Mouse (Mus musculus) ES-E14 (cell line): ENCODE measurements around the gene Prr5l. TPM values are rescaled to one million over a fixed set of nuclear protein-coding genes. Genes with fewer than 3 reads are reported as not detected.

Source experiments
- DNase-seq: peaks from one replicate; pipeline ENCODE4 v3.0.0-alpha.2; 2013; ENCODE audit warnings: low read depth, low spot score
- H3K27ac ChIP-seq: 2 replicates; pipeline ENCODE4 v1.5.1; 2012; ENCODE audit warnings: low read depth, mild to moderate bottlenecking, low read length, moderate library complexity, mixed read lengths; ENCODE audit not compliant: poor library complexity, insufficient read depth, severe bottlenecking
- H3K36me3 ChIP-seq: 2 replicates; pipeline ENCODE4 v1.6.1; 2012; ENCODE audit warnings: mild to moderate bottlenecking, low read length, moderate library complexity, mixed read lengths; ENCODE audit not compliant: control insufficient read depth, poor library complexity, insufficient read depth, severe bottlenecking
- H3K4me1 ChIP-seq, 2 experiments: fragments of 150-350 bp in 1 of 2; sonication (generic) in 1 of 2; 2 replicates each; pipeline ENCODE4 v1.6.1; 2012; ENCODE audit warnings: low read length in 2 of 2, mild to moderate bottlenecking in 1 of 2, mixed read lengths in 1 of 2; ENCODE audit not compliant: control insufficient read depth in 2 of 2, insufficient read depth in 2 of 2, poor library complexity in 1 of 2
- H3K4me3 ChIP-seq, 2 experiments: fragments of 150-350 bp in 1 of 2; sonication (generic) in 1 of 2; 2 replicates each; pipeline ENCODE4 v1.5.1; 2012; ENCODE audit warnings: low read length in 2 of 2, low read depth in 1 of 2, mild to moderate bottlenecking in 1 of 2, mixed read lengths in 1 of 2; ENCODE audit not compliant: insufficient read depth in 1 of 2, poor library complexity in 1 of 2, severe bottlenecking in 1 of 2
- H3K9ac ChIP-seq: 2 replicates; pipeline ENCODE4 v1.6.1; 2012; ENCODE audit warnings: low read depth, mild to moderate bottlenecking, low read length, mixed read lengths; ENCODE audit not compliant: poor library complexity, insufficient read depth, severe bottlenecking
- H3K9me3 ChIP-seq: fragments of 150-350 bp; sonication (generic); 2 replicates; pipeline ENCODE4 v1.6.1; 2012; ENCODE audit warnings: low read depth, mild to moderate bottlenecking, low read length; ENCODE audit not compliant: control insufficient read depth, insufficient read depth
- CHD2 ChIP-seq: IDR thresholded peaks from 2 replicates; pipeline ENCODE4 v1.6.1; 2014; ENCODE audit warnings: mild to moderate bottlenecking, low read depth, low read length, inconsistent platforms
- HCFC1 ChIP-seq: IDR thresholded peaks from 2 replicates; pipeline ENCODE4 v1.6.1; 2012; ENCODE audit warnings: low read length, inconsistent platforms, borderline replicate concordance; ENCODE audit not compliant: insufficient read depth
- MAFK ChIP-seq: IDR thresholded peaks from 2 replicates; pipeline ENCODE4 v1.6.1; 2014; ENCODE audit warnings: mild to moderate bottlenecking, low read depth, low read length, inconsistent platforms; ENCODE audit not compliant: insufficient read depth
- ZC3H11A ChIP-seq: IDR thresholded peaks from 2 replicates; pipeline ENCODE4 v1.6.1; 2012; ENCODE audit warnings: low read depth, mild to moderate bottlenecking, inconsistent platforms, low read length, borderline replicate concordance
- ZNF384 ChIP-seq: IDR thresholded peaks from 2 replicates; pipeline ENCODE4 v1.6.1; 2012; ENCODE audit warnings: low read depth, low read length, inconsistent platforms
- in situ Hi-C, 2 experiments: fragments of 600-800 bp; cut with MboI; formaldehyde crosslinking; loops; one replicate each; pipeline ENCODE4 v1.15.1; 2025; ENCODE audit warnings: low sequenced_read_pairs in 2 of 2, inconsistent platforms in 1 of 2; ENCODE audit not compliant: unreplicated experiment in 2 of 2
- total RNA-seq: library from RNA; depleted of rRNA; stranded (reverse); fragments of 300-350 nt; gene quantifications from 2 replicates; pipeline ENCODE4 v1.2.3, GENCODE M21; 2012

Prr5l gene
- total RNA-seq, 1 experiment: 4.5 TPM

GRCm38 (mm10) chr2:101834816-101835523, 47.9 kb downstream of the Prr5l start:
- peaks cover 0 to 6% of the 10 kb centered on the region in 2 experiments; a peak in 1 of 4 replicates for H3K4me1 ChIP-seq
- no peaks in the 10 kb centered on the region for H3K9me3 ChIP-seq
- TF ChIP-seq ZNF384 (no peak), HCFC1 (no peak), ZC3H11A (no peak), MAFK (no peak), CHD2 (no peak)
- no peaks in the 10 kb centered on the region for H3K36me3 ChIP-seq
- H3K9ac ChIP-seq: no peak overlapping the region
- no peak for DNase-seq
- in situ Hi-C loops: no loop called here
- H3K4me3 ChIP-seq: no peak overlapping the region
- H3K27ac ChIP-seq: no peak overlapping the region

DNA sequence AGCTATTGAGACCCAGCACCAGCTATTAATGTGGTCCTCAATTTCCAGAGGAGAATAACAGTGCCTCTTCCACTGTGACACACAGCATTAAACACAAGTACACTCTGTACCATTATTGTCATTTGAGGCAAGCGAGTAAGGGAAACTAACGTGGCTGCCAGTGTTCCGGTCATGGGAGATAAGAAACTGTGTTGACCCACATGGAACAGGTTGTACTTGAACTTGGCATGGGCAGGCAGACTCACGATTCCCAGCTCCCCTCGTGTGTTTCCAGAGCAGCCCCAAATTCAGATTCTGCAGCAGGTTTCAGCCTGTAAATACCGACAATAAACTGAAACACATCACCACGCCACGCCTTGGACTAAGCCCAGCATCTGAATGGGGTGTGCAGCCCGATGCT, 50.5 kb downstream of the Prr5l start:
- no peaks in the 10 kb centered on the region for H3K9me3 ChIP-seq
- in situ Hi-C loops: no loop called here
- DNase-seq: no peak

GRCm38 (mm10) chr2:101831851-101832250, 51.0 kb downstream of the Prr5l start:
- Histone ChIP-seq H3K9me3 (no peaks in the 10 kb centered on the region), H3K4me3 (no peak overlapping the region), H3K27ac (no peak overlapping the region), H3K36me3 (no peaks in the 10 kb centered on the region), H3K4me1 (peaks cover 0 to 10% of the 10 kb centered on the region in 2 experiments; a peak in 1 of 4 replicates), H3K9ac (no peak overlapping the region)
- in situ Hi-C loops: no loop called here
- TF ChIP-seq MAFK (no peak), ZC3H11A (no peak), HCFC1 (no peak), ZNF384 (no peak), CHD2 (no peak)
- DNase-seq: no peak

More for the DNA sequence above, 50.5 kb downstream of the Prr5l start:
- H3K36me3 ChIP-seq: no peaks in the 10 kb centered on the region
- peaks cover 0 to 10% of the 10 kb centered on the region in 2 experiments; a peak in 1 of 4 replicates for H3K4me1 ChIP-seq
- no peak overlapping the region for H3K9ac ChIP-seq
- H3K4me3 ChIP-seq: no peak overlapping the region
- no peak overlapping the region for H3K27ac ChIP-seq
- no peak for TF ChIP-seq ZNF384
- no peak for TF ChIP-seq MAFK
- no peak for TF ChIP-seq ZC3H11A
- TF ChIP-seq HCFC1: no peak
- TF ChIP-seq CHD2: no peak

DNA sequence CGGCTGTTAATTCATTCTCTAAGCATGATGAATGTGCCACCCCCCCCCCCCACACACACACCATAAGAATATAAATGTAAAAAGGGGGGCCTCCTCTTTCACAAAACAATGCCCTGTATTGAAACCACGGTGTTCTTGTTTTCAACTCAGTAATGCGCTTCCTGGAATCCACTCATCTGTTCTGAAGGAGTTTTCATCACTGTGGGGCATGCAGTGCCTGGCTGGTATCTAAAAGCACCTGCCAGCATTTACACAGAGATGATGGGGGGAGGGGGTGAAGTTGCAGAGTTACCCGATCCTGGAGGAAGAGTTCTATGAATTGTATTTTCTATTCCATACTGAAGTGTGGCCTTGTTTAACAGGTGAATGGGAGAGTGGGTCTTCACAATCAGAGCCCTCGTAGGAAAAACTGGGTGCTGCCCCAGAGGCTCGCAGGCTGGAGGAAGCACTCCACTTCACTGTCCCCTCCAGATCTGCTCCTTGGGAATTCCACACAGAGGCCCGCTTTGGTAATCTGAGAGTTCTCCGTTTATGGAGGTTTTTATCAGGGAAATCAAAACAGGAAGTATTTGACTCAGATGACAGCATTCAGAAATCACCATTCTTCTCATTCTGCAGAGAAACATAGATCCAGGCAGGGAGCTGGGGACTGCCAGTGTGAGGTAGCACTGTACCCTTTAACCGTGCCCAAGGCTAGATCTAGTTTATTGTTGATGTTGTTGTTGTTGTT, 52.5 kb downstream of the Prr5l start:
- no peaks in the 10 kb centered on the region for H3K36me3 ChIP-seq
- H3K4me1 ChIP-seq: peaks cover 0 to 10% of the 10 kb centered on the region in 2 experiments; a peak in 1 of 4 replicates
- H3K9ac ChIP-seq: no peak overlapping the region
- no peaks in the 10 kb centered on the region for H3K9me3 ChIP-seq
- no peak overlapping the region for H3K27ac ChIP-seq
- no peak for DNase-seq
- in situ Hi-C loops: no loop called here
- no peak for TF ChIP-seq CHD2
- TF ChIP-seq HCFC1: no peak
- no peak for TF ChIP-seq ZC3H11A
- no peak for TF ChIP-seq ZNF384
- no peak for TF ChIP-seq MAFK
- no peak overlapping the region for H3K4me3 ChIP-seq
